Mouse (Mus musculus): Measurements from ENCODE around the gene Ppih.

DNA sequence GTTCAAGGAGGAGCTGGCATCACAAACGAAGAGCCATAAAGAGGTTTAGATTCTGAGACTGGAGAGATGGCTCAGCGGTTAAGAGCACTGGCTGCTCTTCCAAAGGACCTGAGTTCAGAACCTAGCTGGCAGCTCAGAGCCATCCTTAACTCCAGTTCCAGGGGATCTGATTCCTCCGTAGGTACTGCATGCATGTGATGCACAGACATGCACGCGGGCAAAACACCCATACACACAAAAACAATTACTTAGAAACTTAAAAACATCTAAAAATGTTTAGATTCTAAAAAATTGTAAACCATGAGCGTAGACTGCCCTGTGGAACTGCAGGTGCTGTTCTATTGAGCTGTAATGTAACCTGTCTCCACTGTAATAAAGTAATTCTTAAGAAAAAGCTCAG lies 49.1 kb upstream of the Ppih start:
- TF ChIP-seq CTCF (conservative IDR thresholded peaks at IDR 0.05; ENCODE audit: insufficient read depth, insufficient read length, low read depth, low read length) = no peak
- no peak for TF ChIP-seq POLR2A (IDR thresholded peaks at IDR 0.05; ENCODE audit: low read depth, low read length)

Measured in kidney, adult 2 months (tissue).